Comparison of ENCODE assay signal across 23 mouse cellular contexts in the genomic region with DNA sequence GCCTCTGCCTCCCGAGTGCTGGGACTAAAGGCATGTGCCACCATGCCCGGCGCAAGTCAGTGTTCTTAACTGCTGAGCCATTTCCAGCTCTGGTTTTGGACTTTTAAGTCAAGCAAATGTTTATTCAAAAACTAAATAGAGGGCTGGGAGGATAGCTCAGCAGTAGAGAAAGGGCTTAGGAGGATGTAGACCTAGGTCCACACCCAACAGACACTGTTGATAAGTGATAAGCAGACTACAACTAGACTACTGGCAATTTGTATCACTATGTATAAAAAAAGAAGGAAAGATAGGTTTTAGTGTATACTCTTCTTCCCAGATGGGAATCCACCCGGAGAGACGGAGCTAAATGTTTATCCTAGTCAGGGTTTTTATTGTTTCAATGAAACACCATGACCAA. TPM values are rescaled to one million over a fixed set of nuclear protein-coding genes. Genes with fewer than 3 reads are reported as not detected.
DNase-seq lines count a peak whose midpoint lies in the region; ATAC-seq and TF ChIP-seq lines count a peak whose summit lies in the region.
"Had no signal": no experiment of that assay in that cellular context is flagged by ENCODE, and none has a peak within 500 bp of the region (broad histone marks: within the 10 kb centered on the region; RNA-seq: fewer than 3 reads in every experiment).

No protein-coding gene starts in this region.

- no peak for TF ChIP-seq CTCF in midbrain, postnatal 0 days (IDR thresholded peaks at IDR 0.05)
- TF ChIP-seq CTCF in stomach, postnatal 0 days (IDR thresholded peaks at IDR 0.05; ENCODE audit: low read depth): no peak

- DNase-seq in midbrain, embryonic 11.5 days (ENCODE audit: low spot score, missing footprints): peak; percentile 67
- no peak for DNase-seq in midbrain, postnatal 0 days (ENCODE audit: low spot score)
- no peak for DNase-seq in right cerebral cortex, postnatal 10 days (ENCODE audit: low spot score in 2 of 2)
- no peak for DNase-seq in embryo, embryonic 10 days (ENCODE audit: low spot score)
- no peak for DNase-seq in stomach, postnatal 0 days (ENCODE audit: low spot score)
- DNase-seq: adrenal gland, adult 8-10 months; adrenal gland, postnatal 36 days; cerebellum, adult 11 months; cerebellum, adult 8-10 months; cerebellum, postnatal 14 days; gastrocnemius, postnatal 36 days; heart, adult 11 months; heart, postnatal 4 days had no signal

- H3K27ac ChIP-seq in midbrain, embryonic 11.5 days (ENCODE audit: low read depth, low read length): no peak overlapping the region
- H3K27ac ChIP-seq in midbrain, postnatal 0 days (ENCODE audit: low read depth, low read length): no peak overlapping the region
- H3K27ac ChIP-seq in liver, embryonic 12.5 days: peak overlapping the region; percentile 88
- peak overlapping the region; percentile 78 for H3K27ac ChIP-seq in liver, embryonic 16.5 days (ENCODE audit: low read length)
- no peak overlapping the region for H3K27ac ChIP-seq in stomach, postnatal 0 days (replicated peaks)
- H3K27ac ChIP-seq: embryonic facial prominence, embryonic 12.5 days; forebrain, embryonic 13.5 days; heart, embryonic 13.5 days; hindbrain, embryonic 12.5 days had no signal

- H3K4me1 ChIP-seq in midbrain, embryonic 11.5 days (ENCODE audit: control insufficient read depth, insufficient read depth, low read length): no peaks in the 10 kb centered on the region
- no peaks in the 10 kb centered on the region for H3K4me1 ChIP-seq in midbrain, postnatal 0 days (ENCODE audit: insufficient read depth, low read length)
- H3K4me1 ChIP-seq in liver, embryonic 12.5 days: peaks cover 79% of the 10 kb centered on the region
- H3K4me1 ChIP-seq in liver, embryonic 16.5 days (ENCODE audit: control insufficient read depth, low read depth, low read length): peaks cover 53% of the 10 kb centered on the region
- no peaks in the 10 kb centered on the region for H3K4me1 ChIP-seq in stomach, postnatal 0 days (replicated peaks; ENCODE audit: control insufficient read depth, insufficient read depth)
- H3K4me1 ChIP-seq: forebrain, embryonic 13.5 days had no signal

- H3K36me3 ChIP-seq in midbrain, embryonic 11.5 days (ENCODE audit: control insufficient read depth, insufficient read depth, low read length): no peaks in the 10 kb centered on the region
- H3K36me3 ChIP-seq in midbrain, postnatal 0 days (ENCODE audit: insufficient read depth, low read length): no peaks in the 10 kb centered on the region
- H3K36me3 ChIP-seq in liver, embryonic 12.5 days: no peaks in the 10 kb centered on the region
- no peaks in the 10 kb centered on the region for H3K36me3 ChIP-seq in liver, embryonic 16.5 days (ENCODE audit: control insufficient read depth, insufficient read depth)
- H3K36me3 ChIP-seq in stomach, postnatal 0 days (ENCODE audit: control insufficient read depth, insufficient read depth, low read length): no peaks in the 10 kb centered on the region
- H3K36me3 ChIP-seq: embryonic facial prominence, embryonic 12.5 days; heart, embryonic 13.5 days; hindbrain, embryonic 12.5 days had no signal

- H3K4me2 ChIP-seq in midbrain, embryonic 11.5 days: no peak overlapping the region
- H3K4me2 ChIP-seq in midbrain, postnatal 0 days (ENCODE audit: low read depth, low read length, poor library complexity, severe bottlenecking): no peak overlapping the region
- peak overlapping the region; percentile 23 for H3K4me2 ChIP-seq in liver, embryonic 12.5 days
- no peak overlapping the region; the same call in 1 of the 2 replicates for H3K4me2 ChIP-seq in liver, embryonic 16.5 days (ENCODE audit: low read depth, low read length)
- H3K4me2 ChIP-seq in stomach, postnatal 0 days (replicated peaks; ENCODE audit: low read depth): no peak overlapping the region
- H3K4me2 ChIP-seq: embryonic facial prominence, embryonic 12.5 days; forebrain, embryonic 13.5 days; heart, embryonic 13.5 days; hindbrain, embryonic 12.5 days had no signal

- no peaks in the 10 kb centered on the region for H3K9me3 ChIP-seq in midbrain, embryonic 11.5 days (ENCODE audit: control insufficient read depth, low read length)
- H3K9me3 ChIP-seq in midbrain, postnatal 0 days (ENCODE audit: low read length): no peaks in the 10 kb centered on the region
- no peaks in the 10 kb centered on the region for H3K9me3 ChIP-seq in liver, embryonic 12.5 days (replicated peaks)
- H3K9me3 ChIP-seq in liver, embryonic 16.5 days (replicated peaks; ENCODE audit: control insufficient read depth, low read length): no peaks in the 10 kb centered on the region
- H3K9me3 ChIP-seq in stomach, postnatal 0 days (ENCODE audit: control insufficient read depth, low read length): no peaks in the 10 kb centered on the region
- H3K9me3 ChIP-seq: embryonic facial prominence, embryonic 12.5 days; forebrain, embryonic 13.5 days; heart, embryonic 13.5 days; hindbrain, embryonic 12.5 days had no signal

- H3K27me3 ChIP-seq in midbrain, embryonic 11.5 days (ENCODE audit: control insufficient read depth, insufficient read depth, low read length): no peaks in the 10 kb centered on the region
- peaks cover 5% of the 10 kb centered on the region; the same call in 1 of the 2 replicates for H3K27me3 ChIP-seq in midbrain, postnatal 0 days (ENCODE audit: insufficient read depth, low read length)
- no peaks in the 10 kb centered on the region for H3K27me3 ChIP-seq in liver, embryonic 12.5 days (replicated peaks)
- no peaks in the 10 kb centered on the region for H3K27me3 ChIP-seq in liver, embryonic 16.5 days (ENCODE audit: control insufficient read depth, insufficient read depth, low read depth, low read length)
- no peaks in the 10 kb centered on the region for H3K27me3 ChIP-seq in stomach, postnatal 0 days (ENCODE audit: control insufficient read depth, insufficient read depth, low read length)

- 98% methylated on average over 5 of the region's 5 CpGs for WGBS in midbrain, embryonic 11.5 days
- WGBS in midbrain, postnatal 0 days: 94% methylated on average over 5 of the region's 5 CpGs
- 52% methylated on average over 5 of the region's 5 CpGs for WGBS in liver, embryonic 12.5 days (ENCODE audit: insufficient replicate concordance)
- 34% methylated on average over 5 of the region's 5 CpGs for WGBS in liver, embryonic 16.5 days (ENCODE audit: insufficient replicate concordance)
- 89% methylated on average over 5 of the region's 5 CpGs for WGBS in stomach, postnatal 0 days

- H3K9ac ChIP-seq in midbrain, embryonic 11.5 days (ENCODE audit: low read length): no peak overlapping the region
- no peak overlapping the region for H3K9ac ChIP-seq in midbrain, postnatal 0 days (replicated peaks; ENCODE audit: low read length, poor library complexity, severe bottlenecking)
- H3K9ac ChIP-seq in liver, embryonic 12.5 days: no peak overlapping the region
- no peak overlapping the region for H3K9ac ChIP-seq in liver, embryonic 16.5 days (ENCODE audit: low read depth, low read length)
- H3K9ac ChIP-seq in stomach, postnatal 0 days (ENCODE audit: low read length): no peak overlapping the region
- H3K9ac ChIP-seq: embryonic facial prominence, embryonic 12.5 days; forebrain, embryonic 13.5 days; heart, embryonic 13.5 days; hindbrain, embryonic 12.5 days had no signal

- TF ChIP-seq EP300 in stomach, postnatal 0 days (optimal IDR thresholded peaks at IDR 0.05): no peak

- H3K4me3 ChIP-seq in midbrain, embryonic 11.5 days (ENCODE audit: low read depth, low read length): no peak overlapping the region
- H3K4me3 ChIP-seq in midbrain, postnatal 0 days (ENCODE audit: low read depth, low read length): no peak overlapping the region
- no peak overlapping the region for H3K4me3 ChIP-seq in liver, embryonic 12.5 days
- H3K4me3 ChIP-seq in liver, embryonic 16.5 days (ENCODE audit: low read depth, low read length): no peak overlapping the region
- no peak overlapping the region for H3K4me3 ChIP-seq in stomach, postnatal 0 days (ENCODE audit: low read depth, low read length)
- H3K4me3 ChIP-seq: embryonic facial prominence, embryonic 12.5 days; forebrain, embryonic 13.5 days; heart, embryonic 13.5 days; hindbrain, embryonic 12.5 days had no signal

- ATAC-seq in midbrain, embryonic 11.5 days (ENCODE audit: low FRiP score): no peak
- no peak for ATAC-seq in midbrain, postnatal 0 days (ENCODE audit: low FRiP score)
- ATAC-seq in liver, embryonic 12.5 days: peak; percentile 79
- peak; percentile 75 for ATAC-seq in liver, embryonic 16.5 days (ENCODE audit: low read depth)
- no peak for ATAC-seq in stomach, postnatal 0 days (ENCODE audit: low FRiP score, low TSS enrichment)
- ATAC-seq: forebrain, embryonic 13.5 days had no signal

RNA-seq across cellular contexts. Expression of gene Rpl26, which starts 5.1 kb away (rescaled TPM):
- polyA plus RNA-seq in midbrain, embryonic 11.5 days (2014; fragmentation: Nextera tagmentation; extraction: Ambion mirVana): 841 and 881 TPM in 2 replicates
- total RNA-seq in midbrain, postnatal 0 days (2014; rRNA removed): 1,124 and 1,179 TPM in 2 replicates
- 561 and 573 TPM in 2 replicates for polyA plus RNA-seq in midbrain, postnatal 0 days (2015; fragmentation: Nextera tagmentation; extraction: Ambion mirVana)
- 938 and 976 TPM in 2 replicates for polyA plus RNA-seq in liver, embryonic 12.5 days (2016; fragmentation: Nextera tagmentation; extraction: Ambion mirVana)
- 457 and 528 TPM in 2 replicates for polyA plus RNA-seq in liver, embryonic 16.5 days (2015; fragmentation: Nextera tagmentation; extraction: Ambion mirVana)
- polyA plus RNA-seq in stomach, postnatal 0 days (2015; fragmentation: Nextera tagmentation; extraction: Ambion mirVana): 856 and 899 TPM in 2 replicates

RNA-seq across cellular contexts. Expression of gene Rnf222, which starts 7.9 kb away (rescaled TPM):
- polyA plus RNA-seq in midbrain, embryonic 11.5 days (2014; fragmentation: Nextera tagmentation; extraction: Ambion mirVana): 0.04 and 0.07 TPM in 2 replicates
- 0.11 TPM in 1 of 2 replicates, not detected in the other for total RNA-seq in midbrain, postnatal 0 days (2014; rRNA removed)
- not detected in 2 replicates for polyA plus RNA-seq in midbrain, postnatal 0 days (2015; fragmentation: Nextera tagmentation; extraction: Ambion mirVana)
- polyA plus RNA-seq in liver, embryonic 12.5 days (2016; fragmentation: Nextera tagmentation; extraction: Ambion mirVana): 0.07 and 0.10 TPM in 2 replicates
- polyA plus RNA-seq in liver, embryonic 16.5 days (2015; fragmentation: Nextera tagmentation; extraction: Ambion mirVana): 0.04 and 0.14 TPM in 2 replicates
- 5.4 and 5.8 TPM in 2 replicates for polyA plus RNA-seq in stomach, postnatal 0 days (2015; fragmentation: Nextera tagmentation; extraction: Ambion mirVana)
- total RNA-seq: CH12.LX; gastrocnemius, postnatal 36 days had no signal
- polyA plus RNA-seq: hindbrain, embryonic 12.5 days had no signal

RNA-seq across cellular contexts. Expression of gene Ndel1, which starts 24.6 kb away (rescaled TPM):
- polyA plus RNA-seq in midbrain, embryonic 11.5 days (2014; fragmentation: Nextera tagmentation; extraction: Ambion mirVana): 47.6 and 49.6 TPM in 2 replicates
- 88.0 and 114 TPM in 2 replicates for total RNA-seq in midbrain, postnatal 0 days (2014; rRNA removed)
- polyA plus RNA-seq in midbrain, postnatal 0 days (2015; fragmentation: Nextera tagmentation; extraction: Ambion mirVana): 106 and 112 TPM in 2 replicates
- 40.4 and 42.0 TPM in 2 replicates for polyA plus RNA-seq in liver, embryonic 12.5 days (2016; fragmentation: Nextera tagmentation; extraction: Ambion mirVana)
- 36.9 and 38.6 TPM in 2 replicates for polyA plus RNA-seq in liver, embryonic 16.5 days (2015; fragmentation: Nextera tagmentation; extraction: Ambion mirVana)
- 86.4 and 92.6 TPM in 2 replicates for polyA plus RNA-seq in stomach, postnatal 0 days (2015; fragmentation: Nextera tagmentation; extraction: Ambion mirVana)

RNA-seq across cellular contexts. Expression of gene Odf4, which starts 30.6 kb away (rescaled TPM):
- not detected in 2 replicates for polyA plus RNA-seq in midbrain, embryonic 11.5 days (2014; fragmentation: Nextera tagmentation; extraction: Ambion mirVana)
- 1.5 and 4.3 TPM in 2 replicates for total RNA-seq in midbrain, postnatal 0 days (2014; rRNA removed)
- polyA plus RNA-seq in midbrain, postnatal 0 days (2015; fragmentation: Nextera tagmentation; extraction: Ambion mirVana): 0.52 and 2.2 TPM in 2 replicates
- polyA plus RNA-seq in liver, embryonic 12.5 days (2016; fragmentation: Nextera tagmentation; extraction: Ambion mirVana): not detected in 2 replicates
- not detected in 2 replicates for polyA plus RNA-seq in liver, embryonic 16.5 days (2015; fragmentation: Nextera tagmentation; extraction: Ambion mirVana)
- polyA plus RNA-seq in stomach, postnatal 0 days (2015; fragmentation: Nextera tagmentation; extraction: Ambion mirVana): 0.22 TPM in 1 of 2 replicates, not detected in the other
- total RNA-seq: CH12.LX; common myeloid progenitor, adult 5-6 weeks; gastrocnemius, adult 8-10 months; gastrocnemius, postnatal 36 days; heart, postnatal 4 days had no signal
- polyA plus RNA-seq: embryonic facial prominence, embryonic 12.5 days; heart, embryonic 13.5 days; heart, postnatal 0 days; hindbrain, embryonic 12.5 days had no signal

Comparison
In these comparisons a context has a peak if more than half of its experiments do, and no peak if none do; other contexts are left out.
1. ATAC-seq: peak in liver, embryonic 12.5 days (single experiment) and liver, embryonic 16.5 days (single experiment); none in midbrain, embryonic 11.5 days (single experiment), midbrain, postnatal 0 days (single experiment) and stomach, postnatal 0 days (single experiment).
2. H3K27ac ChIP-seq: peak in liver, embryonic 12.5 days (single experiment) and liver, embryonic 16.5 days (single experiment); none in midbrain, embryonic 11.5 days (single experiment), midbrain, postnatal 0 days (single experiment) and stomach, postnatal 0 days (single experiment).